Mouse (Mus musculus): ENCODE measurements around the gene Hk1. TPM values are rescaled to one million over a fixed set of nuclear protein-coding genes. Genes with fewer than 3 reads are reported as not detected.

The Hk1 gene
- polyA plus RNA-seq, 1 experiment, result 103 TPM

GRCm38 (mm10) chr10:62411431-62412410 lies 32.0 kb upstream of the Hk1 start:
- TF ChIP-seq MYOD1 (IDR thresholded peaks at IDR 0.05; ENCODE audit: control insufficient read depth in 1 of 3, insufficient read length in 2 of 3, low read depth in 2 of 3) (no peak), REST (IDR thresholded peaks at IDR 0.05; ENCODE audit: insufficient read depth, insufficient read length) (peak; percentile 63), POLR2A (IDR thresholded peaks at IDR 0.05; ENCODE audit: insufficient read length, low read depth) (no peak), E2F4 (IDR thresholded peaks at IDR 0.05; ENCODE audit: insufficient read depth) (no peak), POLR2AphosphoS2 (IDR thresholded peaks at IDR 0.05; ENCODE audit: insufficient read length, low read depth) (no peak)
- no peak overlapping the region for H3ac ChIP-seq (ENCODE audit: control insufficient read depth, insufficient read length)
- H3K4me2 ChIP-seq (ENCODE audit: low read depth), result no peak overlapping the region
- no peaks in the 10 kb centered on the region for H3K79me2 ChIP-seq (ENCODE audit: control insufficient read depth, insufficient read depth)
- H3K27me3 ChIP-seq (ENCODE audit: control insufficient read depth, insufficient read depth, insufficient read length), result peaks cover 30% of the 10 kb centered on the region
- H3K4me3 ChIP-seq, result no peak overlapping the region
- H3K36me3 ChIP-seq (ENCODE audit: control insufficient read depth, insufficient read depth), result no peaks in the 10 kb centered on the region

GRCm38 (mm10) chr10:62410943-62411342 lies 31.2 kb upstream of the Hk1 start:
- H3K4me3 ChIP-seq, result no peak overlapping the region
- H3K79me2 ChIP-seq (ENCODE audit: control insufficient read depth, insufficient read depth), result no peaks in the 10 kb centered on the region
- peaks cover 34% of the 10 kb centered on the region for H3K27me3 ChIP-seq (ENCODE audit: control insufficient read depth, insufficient read depth, insufficient read length)
- no peaks in the 10 kb centered on the region for H3K36me3 ChIP-seq (ENCODE audit: control insufficient read depth, insufficient read depth)
- H3K4me2 ChIP-seq (ENCODE audit: low read depth), result no peak overlapping the region
- no peak overlapping the region for H3ac ChIP-seq (ENCODE audit: control insufficient read depth, insufficient read length)
- TF ChIP-seq E2F4 (IDR thresholded peaks at IDR 0.05; ENCODE audit: insufficient read depth) (no peak), USF1 (IDR thresholded peaks at IDR 0.05; ENCODE audit: low read depth) (no peak), MYOD1 (IDR thresholded peaks at IDR 0.05; ENCODE audit: control insufficient read depth in 1 of 3, insufficient read length in 2 of 3, low read depth in 2 of 3) (no peak), REST (IDR thresholded peaks at IDR 0.05; ENCODE audit: insufficient read depth, insufficient read length) (no peak), POLR2AphosphoS2 (IDR thresholded peaks at IDR 0.05; ENCODE audit: insufficient read length, low read depth) (no peak), TCF3 (IDR thresholded peaks at IDR 0.05; ENCODE audit: insufficient read length, low read depth) (no peak), CEBPB (IDR thresholded peaks at IDR 0.05; ENCODE audit: insufficient read depth, poor library complexity, severe bottlenecking) (no peak)

- TF ChIP-seq MYOG (IDR thresholded peaks at IDR 0.05; ENCODE audit: control insufficient read depth in 1 of 3, insufficient read depth in 1 of 3, insufficient read length in 2 of 3, low read depth in 2 of 3) (peak in 2 of 3 experiments; percentile 77 to 81), MYOD1 (IDR thresholded peaks at IDR 0.05; ENCODE audit: control insufficient read depth in 1 of 3, insufficient read length in 2 of 3, low read depth in 2 of 3) (peak in 2 of 3 experiments; percentile 62 to 80), REST (IDR thresholded peaks at IDR 0.05; ENCODE audit: insufficient read depth, insufficient read length) (no peak)
- H3K4me3 ChIP-seq, result no peak overlapping the region
These were observed 25.2 kb upstream of the Hk1 start for GRCm38 (mm10) chr10:62404901-62405300.

GRCm38 (mm10) chr10:62401641-62402111 lies 22.0 kb upstream of the Hk1 start:
- no peak overlapping the region for H3K4me2 ChIP-seq (ENCODE audit: low read depth)
- H3K36me3 ChIP-seq (ENCODE audit: control insufficient read depth, insufficient read depth), result no peaks in the 10 kb centered on the region
- H3K4me3 ChIP-seq, result no peak overlapping the region
- TF ChIP-seq REST (IDR thresholded peaks at IDR 0.05; ENCODE audit: insufficient read depth, insufficient read length) (peak; percentile 33), TCF3 (IDR thresholded peaks at IDR 0.05; ENCODE audit: insufficient read length, low read depth) (no peak)
- H3K27me3 ChIP-seq (ENCODE audit: control insufficient read depth, insufficient read depth, insufficient read length), result peaks cover 25% of the 10 kb centered on the region
- H3K79me2 ChIP-seq (ENCODE audit: control insufficient read depth, insufficient read depth), result no peaks in the 10 kb centered on the region
- no peak overlapping the region for H3ac ChIP-seq (ENCODE audit: control insufficient read depth, insufficient read length)

More at GRCm38 (mm10) chr10:62404901-62405300, 25.2 kb upstream of the Hk1 start:
- H3ac ChIP-seq (ENCODE audit: control insufficient read depth, insufficient read length), result no peak overlapping the region
- H3K79me2 ChIP-seq (ENCODE audit: control insufficient read depth, insufficient read depth), result no peaks in the 10 kb centered on the region
- peak overlapping the region; percentile 66 for H3K4me2 ChIP-seq (ENCODE audit: low read depth)
- no peaks in the 10 kb centered on the region for H3K36me3 ChIP-seq (ENCODE audit: control insufficient read depth, insufficient read depth)
- peaks cover 37% of the 10 kb centered on the region for H3K27me3 ChIP-seq (ENCODE audit: control insufficient read depth, insufficient read depth, insufficient read length)

GRCm38 (mm10) chr10:62383011-62383410 lies 3.3 kb upstream of the Hk1 start:
- TF ChIP-seq POLR2A (IDR thresholded peaks at IDR 0.05; ENCODE audit: insufficient read length, low read depth) (no peak), USF1 (IDR thresholded peaks at IDR 0.05; ENCODE audit: low read depth) (no peak), MAX (IDR thresholded peaks at IDR 0.05; ENCODE audit: low read depth) (no peak), SRF (IDR thresholded peaks at IDR 0.05; ENCODE audit: control insufficient read depth, insufficient read length, low read depth) (no peak), POLR2AphosphoS2 (IDR thresholded peaks at IDR 0.05; ENCODE audit: insufficient read length, low read depth) (no peak), TCF12 (IDR thresholded peaks at IDR 0.05; ENCODE audit: insufficient read depth, poor library complexity, severe bottlenecking) (no peak)
- Histone ChIP-seq H3K4me3 (no peak overlapping the region), H3K27me3 (ENCODE audit: control insufficient read depth, insufficient read depth, insufficient read length) (peaks cover 27% of the 10 kb centered on the region), H3K4me2 (ENCODE audit: low read depth) (no peak overlapping the region), H3K36me3 (ENCODE audit: control insufficient read depth, insufficient read depth) (no peaks in the 10 kb centered on the region), H3K79me2 (ENCODE audit: control insufficient read depth, insufficient read depth) (no peaks in the 10 kb centered on the region), H3ac (ENCODE audit: control insufficient read depth, insufficient read length) (no peak overlapping the region)

All from myocyte (in vitro differentiated cells).